8 mouse cellular contexts compared by ENCODE assay signal in the genomic region with DNA sequence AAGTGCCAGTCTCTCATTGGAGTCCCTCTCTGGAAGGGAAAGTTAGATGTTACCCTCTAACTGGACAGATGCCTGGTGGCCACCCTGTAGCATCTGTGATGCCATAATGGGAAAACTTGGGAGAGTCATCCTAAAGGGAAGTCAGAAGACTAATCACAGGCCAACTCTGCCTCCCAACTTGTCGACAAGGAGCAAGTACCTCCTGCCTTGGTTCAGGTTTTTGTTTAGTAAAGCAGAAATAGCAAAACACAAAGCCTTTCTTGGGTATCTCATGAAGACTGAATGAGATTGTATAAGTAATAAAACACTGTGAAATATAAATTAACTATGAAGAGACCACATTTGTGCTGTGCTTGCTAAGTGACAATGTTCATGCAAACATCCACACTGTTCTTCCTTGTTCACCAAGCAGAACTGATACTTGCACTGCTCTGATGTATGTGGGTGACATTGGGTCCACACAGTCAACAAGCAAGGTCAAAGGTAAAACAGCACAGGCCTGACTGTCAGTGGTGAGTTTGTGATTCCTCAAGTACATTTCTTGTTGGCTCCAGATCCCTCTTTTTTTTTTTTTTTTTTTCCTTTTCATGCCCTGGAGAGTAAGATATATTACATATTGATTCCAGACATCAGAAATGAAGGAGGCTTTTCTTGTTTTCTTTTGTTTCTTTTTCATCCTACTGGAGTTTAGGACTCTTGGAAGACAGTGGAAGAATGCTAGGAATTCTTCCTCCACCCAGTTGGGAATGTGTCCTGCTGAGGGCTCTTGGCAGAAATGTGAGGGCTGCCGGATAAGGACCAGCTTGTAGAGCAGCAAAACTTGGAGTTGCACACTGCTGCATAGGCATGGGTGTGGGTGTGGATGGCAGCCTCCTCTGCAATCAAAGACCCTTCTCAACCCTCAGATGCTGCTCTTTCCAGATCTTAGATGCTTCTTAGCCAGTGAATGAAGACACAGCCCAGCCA. TPM values are rescaled to one million over a fixed set of nuclear protein-coding genes. Genes with fewer than 3 reads are reported as not detected.
DNase-seq lines count a peak whose midpoint lies in the region; ATAC-seq and TF ChIP-seq lines count a peak whose summit lies in the region.

A gene (minus strand): TSS at position 51 of the 966 bp plus-strand sequence.

- no peak for ATAC-seq in kidney, postnatal 0 days (replicated peaks; ENCODE audit: low FRiP score, low read depth)
- no peak for ATAC-seq in heart, embryonic 12.5 days (ENCODE audit: insufficient number of reproducible peaks, low FRiP score)
- no peak for ATAC-seq in limb, embryonic 14.5 days (ENCODE audit: low FRiP score, low read depth)

- WGBS in kidney, postnatal 0 days = 55% methylated on average over 2 of the region's 2 CpGs
- WGBS in heart, embryonic 12.5 days = 45% methylated on average over 2 of the region's 2 CpGs
- 55% methylated on average over 2 of the region's 2 CpGs for WGBS in limb, embryonic 14.5 days

- no peak within 1 kb of the TSS for H3K4me2 ChIP-seq in kidney, postnatal 0 days (ENCODE audit: low read length)
- no peak within 1 kb of the TSS for H3K4me2 ChIP-seq in heart, embryonic 12.5 days
- no peak within 1 kb of the TSS for H3K4me2 ChIP-seq in limb, embryonic 14.5 days (replicated peaks; ENCODE audit: low read depth, low read length, severe bottlenecking)

- H3K9ac ChIP-seq in kidney, postnatal 0 days (ENCODE audit: low read depth, low read length) = no peak within 1 kb of the TSS
- no peak within 1 kb of the TSS for H3K9ac ChIP-seq in heart, embryonic 12.5 days
- H3K9ac ChIP-seq in limb, embryonic 14.5 days (ENCODE audit: low read depth, low read length, severe bottlenecking) = no peak within 1 kb of the TSS

- H3K9me3 ChIP-seq in kidney, postnatal 0 days (replicated peaks; ENCODE audit: low read length) = no peaks in the 10 kb centered on the region
- no peaks in the 10 kb centered on the region for H3K9me3 ChIP-seq in heart, embryonic 12.5 days (replicated peaks)
- H3K9me3 ChIP-seq in limb, embryonic 14.5 days (ENCODE audit: control insufficient read depth, low read length) = no peaks in the 10 kb centered on the region

- H3K4me1 ChIP-seq in kidney, postnatal 0 days (replicated peaks; ENCODE audit: insufficient read depth, low read length) = no peaks in the 10 kb centered on the region
- no peaks in the 10 kb centered on the region for H3K4me1 ChIP-seq in cortical plate, adult 2 months (ENCODE audit: control insufficient read depth, insufficient read depth, low read length)
- H3K4me1 ChIP-seq in heart, embryonic 12.5 days (replicated peaks) = peaks cover 3% of the 10 kb centered on the region
- H3K4me1 ChIP-seq in limb, embryonic 14.5 days (ENCODE audit: control insufficient read depth, insufficient read depth, low read length) = peaks cover 14% of the 10 kb centered on the region

- DNase-seq in kidney, postnatal 0 days (ENCODE audit: low spot score) = peak; percentile 17
- DNase-seq in kidney, adult 8-10 months = no peak
- no peak for DNase-seq in limb, embryonic 14.5 days (ENCODE audit: low spot score)
- no peak for DNase-seq in spleen, postnatal 4 days (ENCODE audit: low spot score in 2 of 2)
- DNase-seq in thymus, postnatal 0 days (ENCODE audit: low spot score) = no peak
- no peak for DNase-seq in right cerebral cortex, adult 18-20 months

- no peak within 1 kb of the TSS for H3K4me3 ChIP-seq in kidney, postnatal 0 days (replicated peaks; ENCODE audit: low read depth, low read length)
- no peak within 1 kb of the TSS for H3K4me3 ChIP-seq in cortical plate, adult 2 months (ENCODE audit: insufficient read depth, low read length)
- H3K4me3 ChIP-seq in heart, embryonic 12.5 days = no peak within 1 kb of the TSS
- no peak within 1 kb of the TSS for H3K4me3 ChIP-seq in limb, embryonic 14.5 days (replicated peaks; ENCODE audit: low read length)

- no peak for TF ChIP-seq CTCF in kidney, postnatal 0 days (IDR thresholded peaks at IDR 0.05; ENCODE audit: low read depth)
- TF ChIP-seq CTCF in cortical plate, adult 2 months (IDR thresholded peaks at IDR 0.05; ENCODE audit: extremely low read depth, insufficient read depth, low read length) = no peak

- no peak for TF ChIP-seq POLR2A in cortical plate, adult 2 months (IDR thresholded peaks at IDR 0.05; ENCODE audit: extremely low read depth, insufficient read depth, low read length)
- TF ChIP-seq POLR2A in limb, embryonic 14.5 days (IDR thresholded peaks at IDR 0.05; ENCODE audit: borderline replicate concordance, extremely low read depth, insufficient read depth, insufficient read length) = no peak

- H3K27me3 ChIP-seq in kidney, postnatal 0 days (ENCODE audit: insufficient read depth, low read length) = no peaks in the 10 kb centered on the region
- no peaks in the 10 kb centered on the region for H3K27me3 ChIP-seq in heart, embryonic 12.5 days (replicated peaks)
- H3K27me3 ChIP-seq in limb, embryonic 14.5 days (ENCODE audit: control insufficient read depth, insufficient read depth, low read length) = no peaks in the 10 kb centered on the region

- H3K27ac ChIP-seq in kidney, postnatal 0 days = no peak within 1 kb of the TSS
- no peak within 1 kb of the TSS for H3K27ac ChIP-seq in cortical plate, adult 2 months (ENCODE audit: insufficient read depth, low read length)
- H3K27ac ChIP-seq in heart, embryonic 12.5 days (ENCODE audit: poor library complexity, severe bottlenecking) = no peak within 1 kb of the TSS
- H3K27ac ChIP-seq in limb, embryonic 14.5 days (replicated peaks; ENCODE audit: low read depth, low read length) = no peak within 1 kb of the TSS

- no peaks in the 10 kb centered on the region for H3K36me3 ChIP-seq in kidney, postnatal 0 days (ENCODE audit: insufficient read depth, low read length)
- no peaks in the 10 kb centered on the region for H3K36me3 ChIP-seq in heart, embryonic 12.5 days
- no peaks in the 10 kb centered on the region for H3K36me3 ChIP-seq in limb, embryonic 14.5 days (ENCODE audit: control insufficient read depth, insufficient read depth, low read length)

RNA-seq across cellular contexts. Expression of the gene that starts here (rescaled TPM):
- polyA plus RNA-seq in kidney, postnatal 0 days (2015; fragmentation: Nextera tagmentation; extraction: Ambion mirVana) = 3.9 and 4.1 TPM in 2 replicates
- 26.4 and 28.9 TPM in 2 replicates for polyA plus RNA-seq in cortical plate, adult 2 months (2012; rRNA removed)
- polyA plus RNA-seq in heart, embryonic 12.5 days (2016; fragmentation: Nextera tagmentation; extraction: Ambion mirVana) = 21.4 and 24.3 TPM in 2 replicates
- polyA plus RNA-seq in limb, embryonic 14.5 days (2012; rRNA removed) = 15.9 and 21.4 TPM in 2 replicates
- polyA plus RNA-seq in limb, embryonic 14.5 days (2014; fragmentation: Nextera tagmentation; extraction: Ambion mirVana) = 12.1 and 15.4 TPM in 2 replicates
- polyA plus RNA-seq in thymus, postnatal 0 days (2015; fragmentation: Nextera tagmentation; extraction: Ambion mirVana) = 1.4 and 1.8 TPM in 2 replicates
